11 mouse cellular contexts compared by ENCODE assay signal in the genomic region with DNA sequence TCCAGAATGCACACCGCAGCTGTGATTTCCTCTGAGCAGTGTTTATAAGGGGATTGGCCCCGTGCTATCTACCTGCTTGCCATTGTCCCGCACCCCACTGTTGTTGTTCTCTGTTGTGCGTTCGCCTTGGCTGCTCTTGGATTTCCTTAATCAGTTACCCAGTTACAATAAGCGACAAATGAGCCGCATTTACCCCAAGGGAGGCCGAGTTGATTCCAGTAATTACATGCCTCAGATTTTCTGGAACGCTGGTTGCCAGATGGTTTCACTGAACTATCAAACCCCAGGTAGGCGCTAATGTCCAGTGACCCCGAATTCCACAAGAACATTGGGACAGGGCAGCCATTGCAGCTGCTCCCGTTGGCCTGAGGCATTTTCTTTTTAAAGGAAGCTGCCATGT.
DNase-seq lines count a peak whose midpoint lies in the region; ATAC-seq and TF ChIP-seq lines count a peak whose summit lies in the region.
"Had no signal": no experiment of that assay in that cellular context is flagged by ENCODE, and none has a peak within 500 bp of the region (broad histone marks: within the 10 kb centered on the region; RNA-seq: fewer than 3 reads in every experiment).

No protein-coding gene starts in this region.

- H3K4me3 ChIP-seq in forebrain, embryonic 12.5 days (replicated peaks): no peak overlapping the region
- no peak overlapping the region for H3K4me3 ChIP-seq in forebrain, postnatal 0 days (ENCODE audit: low read depth, low read length)
- no peak overlapping the region for H3K4me3 ChIP-seq in forebrain, embryonic 14.5 days (ENCODE audit: low read depth, low read length)
- H3K4me3 ChIP-seq in heart, embryonic 11.5 days (ENCODE audit: low read depth, low read length): no peak overlapping the region

- peaks cover 13% of the 10 kb centered on the region for H3K36me3 ChIP-seq in forebrain, embryonic 12.5 days (replicated peaks)
- H3K36me3 ChIP-seq in forebrain, postnatal 0 days (ENCODE audit: insufficient read depth): peaks cover 2% of the 10 kb centered on the region; the same call in 1 of the 2 replicates
- H3K36me3 ChIP-seq in forebrain, embryonic 14.5 days (ENCODE audit: control insufficient read depth, insufficient read depth, low read length): peaks cover 8% of the 10 kb centered on the region
- no peaks in the 10 kb centered on the region; the same call in 1 of the 2 replicates for H3K36me3 ChIP-seq in heart, embryonic 11.5 days (ENCODE audit: control insufficient read depth, insufficient read depth, low read length)

- no peak for DNase-seq in forebrain, postnatal 0 days
- DNase-seq in brain, embryonic 14.5 days (ENCODE audit: low read depth): peak; percentile 71
- DNase-seq in forebrain, embryonic 14.5 days (ENCODE audit: low spot score): peak; percentile 46
- DNase-seq in kidney, postnatal 14 days: peak; percentile 37
- DNase-seq in lung, postnatal 25 days (ENCODE audit: low spot score): no peak
- no peak for DNase-seq in adrenal gland, postnatal 4 days (ENCODE audit: low spot score in 2 of 2)
- DNase-seq: adrenal gland, postnatal 36 days; layer of hippocampus, postnatal 36 days; right cerebral cortex, postnatal 4 days had no signal

- TF ChIP-seq POLR2A in brain, embryonic 14.5 days (IDR thresholded peaks at IDR 0.05; ENCODE audit: borderline replicate concordance, extremely low read depth, insufficient read depth, insufficient read length, poor library complexity, severe bottlenecking): no peak

- H3K27me3 ChIP-seq in forebrain, embryonic 12.5 days: no peaks in the 10 kb centered on the region
- no peaks in the 10 kb centered on the region for H3K27me3 ChIP-seq in forebrain, postnatal 0 days (ENCODE audit: insufficient read depth, low read length)
- no peaks in the 10 kb centered on the region for H3K27me3 ChIP-seq in forebrain, embryonic 14.5 days (replicated peaks; ENCODE audit: control insufficient read depth, insufficient read depth, low read length)
- H3K27me3 ChIP-seq in heart, embryonic 11.5 days (ENCODE audit: control insufficient read depth, insufficient read depth, low read length): no peaks in the 10 kb centered on the region

- 44% methylated on average over 12 of the region's 12 CpGs for WGBS in forebrain, embryonic 12.5 days
- 36% methylated on average over 12 of the region's 12 CpGs for WGBS in forebrain, postnatal 0 days
- 40% methylated on average over 12 of the region's 12 CpGs for WGBS in forebrain, embryonic 14.5 days
- 86% methylated on average over 12 of the region's 12 CpGs for WGBS in heart, embryonic 11.5 days (ENCODE audit: insufficient replicate concordance)

- TF ChIP-seq CTCF in forebrain, postnatal 0 days (IDR thresholded peaks at IDR 0.05; ENCODE audit: low read depth): no peak
- TF ChIP-seq CTCF in brain, embryonic 14.5 days (IDR thresholded peaks at IDR 0.05; ENCODE audit: borderline replicate concordance, extremely low read depth, insufficient read depth, insufficient read length): no peak

- no peak overlapping the region for H3K9ac ChIP-seq in forebrain, embryonic 12.5 days
- no peak overlapping the region for H3K9ac ChIP-seq in forebrain, postnatal 0 days
- H3K9ac ChIP-seq in forebrain, embryonic 14.5 days (ENCODE audit: low read length): no peak overlapping the region
- H3K9ac ChIP-seq in heart, embryonic 11.5 days (ENCODE audit: low read depth, low read length): no peak overlapping the region

- peak; percentile 54; the same call in 1 of the 2 replicates for ATAC-seq in forebrain, embryonic 12.5 days (ENCODE audit: low FRiP score)
- no peak for ATAC-seq in forebrain, postnatal 0 days
- peak; percentile 33; the same call in 1 of the 2 replicates for ATAC-seq in forebrain, embryonic 14.5 days
- no peak for ATAC-seq in heart, embryonic 11.5 days (replicated peaks; ENCODE audit: insufficient number of reproducible peaks, low FRiP score, low TSS enrichment)

- no peaks in the 10 kb centered on the region for H3K9me3 ChIP-seq in forebrain, embryonic 12.5 days
- no peaks in the 10 kb centered on the region for H3K9me3 ChIP-seq in forebrain, postnatal 0 days (ENCODE audit: low read length)
- H3K9me3 ChIP-seq in forebrain, embryonic 14.5 days (replicated peaks; ENCODE audit: control insufficient read depth, low read length): no peaks in the 10 kb centered on the region
- H3K9me3 ChIP-seq in heart, embryonic 11.5 days (replicated peaks; ENCODE audit: control insufficient read depth, low read length): no peaks in the 10 kb centered on the region

- H3K4me2 ChIP-seq in forebrain, embryonic 12.5 days: no peak overlapping the region
- H3K4me2 ChIP-seq in forebrain, postnatal 0 days (ENCODE audit: low read depth): no peak overlapping the region
- H3K4me2 ChIP-seq in forebrain, embryonic 14.5 days (ENCODE audit: low read length): no peak overlapping the region
- no peak overlapping the region for H3K4me2 ChIP-seq in heart, embryonic 11.5 days

- 0 out of 2 replicates have a peak, but pooled peaks cover 8% of the 10 kb centered on the region for H3K4me1 ChIP-seq in forebrain, embryonic 12.5 days
- no peaks in the 10 kb centered on the region for H3K4me1 ChIP-seq in forebrain, postnatal 0 days (ENCODE audit: insufficient read depth)
- H3K4me1 ChIP-seq in forebrain, embryonic 14.5 days (ENCODE audit: control insufficient read depth, insufficient read depth, low read length): peaks cover 5% of the 10 kb centered on the region; the same call in 1 of the 2 replicates
- peaks cover 5% of the 10 kb centered on the region for H3K4me1 ChIP-seq in heart, embryonic 11.5 days (ENCODE audit: control insufficient read depth, insufficient read depth, low read length)

- no peak overlapping the region for H3K27ac ChIP-seq in forebrain, embryonic 12.5 days
- H3K27ac ChIP-seq in forebrain, postnatal 0 days (ENCODE audit: low read depth, low read length): no peak overlapping the region
- no peak overlapping the region for H3K27ac ChIP-seq in forebrain, embryonic 14.5 days (ENCODE audit: low read depth, low read length)
- no peak overlapping the region for H3K27ac ChIP-seq in heart, embryonic 11.5 days (ENCODE audit: low read depth, low read length)

Comparison
In these comparisons a context has a peak if more than half of its experiments do, and no peak if none do; other contexts are left out.
1. ATAC-seq: peak in forebrain, embryonic 12.5 days (single experiment) and forebrain, embryonic 14.5 days (single experiment); none in forebrain, postnatal 0 days (single experiment) and heart, embryonic 11.5 days (single experiment).
2. DNase-seq: peak in brain, embryonic 14.5 days (single experiment), forebrain, embryonic 14.5 days (single experiment) and kidney, postnatal 14 days (single experiment); none in forebrain, postnatal 0 days (single experiment), lung, postnatal 25 days (single experiment) and adrenal gland, postnatal 4 days (0 of 2).